Mouse (Mus musculus) stomach, embryonic 16.5 days (tissue): ENCODE results near the gene Gja3. TPM values are rescaled to one million over a fixed set of nuclear protein-coding genes. Genes with fewer than 3 reads are reported as not detected.
"Not testable (repeated sequence)": the region's sequence is repeated elsewhere in the genome, so short reads cannot be mapped to it uniquely, and the experiment has no call there.

Source experiments
- ATAC-seq: fragments of 200-750 bp; cut with Nextera tagmentation; 2 replicates; pipeline ENCODE4 v1.8.0; 2017; ENCODE audit warnings: moderate number of reproducible peaks, moderate TSS enrichment; ENCODE audit not compliant: insufficient read depth, low FRiP score
- H3K27ac ChIP-seq: fragments of 300-500 bp; sonication (generic); 2 replicates; pipeline ENCODE4 v1.5.1; 2014; ENCODE audit warnings: low read length
- H3K27me3 ChIP-seq: fragments of 300-500 bp; sonication (generic); 2 replicates; pipeline ENCODE4 v1.6.1; 2014; ENCODE audit warnings: low read length, control low read depth, mixed read lengths; ENCODE audit not compliant: control insufficient read depth, insufficient read depth
- H3K36me3 ChIP-seq: fragments of 300-500 bp; sonication (generic); 2 replicates; pipeline ENCODE4 v1.6.1; 2014; ENCODE audit warnings: low read length; ENCODE audit not compliant: control insufficient read depth, insufficient read depth
- H3K4me1 ChIP-seq: fragments of 300-500 bp; sonication (generic); 2 replicates; pipeline ENCODE4 v1.6.1; 2014; ENCODE audit warnings: low read length, control low read depth, mixed read lengths; ENCODE audit not compliant: control insufficient read depth, insufficient read depth
- H3K4me2 ChIP-seq: fragments of 300-500 bp; sonication (generic); 2 replicates; pipeline ENCODE4 v1.6.1; 2014; ENCODE audit warnings: low read depth, low read length, mixed read lengths
- H3K4me3 ChIP-seq: fragments of 300-500 bp; sonication (generic); replicated peaks from 2 replicates; pipeline ENCODE4 v1.5.1; 2014; ENCODE audit warnings: mild to moderate bottlenecking, low read length
- H3K9ac ChIP-seq: fragments of 300-500 bp; sonication (generic); 2 replicates; pipeline ENCODE4 v1.6.1; 2014; ENCODE audit warnings: low read length
- H3K9me3 ChIP-seq: fragments of 300-500 bp; sonication (generic); replicated peaks from 2 replicates; pipeline ENCODE4 v1.6.1; 2016; ENCODE audit warnings: low read length, control low read depth; ENCODE audit not compliant: control insufficient read depth
- WGBS: fragments of 180-500 bp; shearing (Covaris S2); extraction: QIAGEN DNeasy Blood & Tissue Kit; methylation state at CpG from one replicate; pipeline ENCODE4 v1.1.7; 2014; 5-methylcytosine and 5-hydroxymethylcytosine counted together
- polyA plus RNA-seq: library from polyadenylated mRNA; unstranded; fragments of >200 nt; fragmentation: Nextera tagmentation; extraction: Ambion mirVana; gene quantifications from 2 replicates; pipeline ENCODE4 v1.2.1, GENCODE M21; 2015

Gja3 gene
- polyA plus RNA-seq, 1 experiment from 2014 or later = 2.0 TPM

- Histone ChIP-seq H3K36me3 (no peaks in the 10 kb centered on the region), H3K27me3 (peaks cover 39% of the 10 kb centered on the region), H3K4me2 (peak overlapping the region; percentile 92), H3K9ac (peak overlapping the region; percentile 38), H3K4me1 (peaks cover 9% of the 10 kb centered on the region; the same call in 1 of the 2 replicates), H3K4me3 (peak overlapping the region; percentile 54), H3K9me3 (no peaks in the 10 kb centered on the region), H3K27ac (no peak overlapping the region)
- WGBS = 4% methylated on average over 19 of the region's 19 CpGs
- no peak for ATAC-seq
These were observed 717 bp downstream of the Gja3 start for GRCm38 (mm10) chr14:57057204-57057562.

- no peaks in the 10 kb centered on the region for H3K9me3 ChIP-seq
- no peak overlapping the region for H3K27ac ChIP-seq
- peaks cover 7% of the 10 kb centered on the region; the same call in 1 of the 2 replicates for H3K4me1 ChIP-seq
- no peaks in the 10 kb centered on the region for H3K36me3 ChIP-seq
- no peak overlapping the region for H3K4me3 ChIP-seq
- H3K9ac ChIP-seq = no peak overlapping the region
- H3K27me3 ChIP-seq = peaks cover 22% of the 10 kb centered on the region
- ATAC-seq = no peak
- no peak overlapping the region for H3K4me2 ChIP-seq
- WGBS = 60% methylated on average over 6 of the region's 6 CpGs
These were observed 5.2 kb downstream of the Gja3 start for GRCm38 (mm10) chr14:57052713-57053112.

GRCm38 (mm10) chr14:57043863-57044262 lies 14.0 kb downstream of the Gja3 start:
- no peak for ATAC-seq
- Histone ChIP-seq H3K9me3 (no peaks in the 10 kb centered on the region), H3K4me1 (no peaks in the 10 kb centered on the region), H3K27me3 (no peaks in the 10 kb centered on the region), H3K4me3 (no peak overlapping the region), H3K27ac (no peak overlapping the region), H3K9ac (no peak overlapping the region), H3K4me2 (no peak overlapping the region), H3K36me3 (no peaks in the 10 kb centered on the region)
- WGBS = 67% methylated on average over 6 of the region's 6 CpGs

GRCm38 (mm10) chr14:57041439-57041838 lies 16.5 kb downstream of the Gja3 start:
- H3K27ac ChIP-seq = no peak overlapping the region
- WGBS = 33% methylated on average over 1 of the region's 1 CpGs

GRCm38 (mm10) chr14:57034926-57035498 lies 22.9 kb downstream of the Gja3 start:
- Histone ChIP-seq H3K27ac (no peak overlapping the region), H3K27me3 (no peaks in the 10 kb centered on the region), H3K4me1 (no peaks in the 10 kb centered on the region; the same call in 1 of the 2 replicates), H3K9me3 (no peaks in the 10 kb centered on the region), H3K4me2 (no peak overlapping the region), H3K9ac (no peak overlapping the region), H3K4me3 (no peak overlapping the region), H3K36me3 (no peaks in the 10 kb centered on the region)
- WGBS = 60% methylated on average over 6 of the region's 6 CpGs
- no peak for ATAC-seq

More at GRCm38 (mm10) chr14:57041439-57041838, 16.5 kb downstream of the Gja3 start:
- H3K9me3 ChIP-seq = no peaks in the 10 kb centered on the region
- no peaks in the 10 kb centered on the region for H3K4me1 ChIP-seq
- no peak overlapping the region for H3K9ac ChIP-seq
- H3K36me3 ChIP-seq = no peaks in the 10 kb centered on the region
- H3K27me3 ChIP-seq = no peaks in the 10 kb centered on the region
- H3K4me3 ChIP-seq = no peak overlapping the region
- no peak overlapping the region for H3K4me2 ChIP-seq
- ATAC-seq = no peak

GRCm38 (mm10) chr14:57034135-57034534 lies 23.8 kb downstream of the Gja3 start:
- Histone ChIP-seq H3K4me3 (no peak overlapping the region), H3K4me1 (no peaks in the 10 kb centered on the region; the same call in 1 of the 2 replicates), H3K27me3 (no peaks in the 10 kb centered on the region), H3K4me2 (no peak overlapping the region), H3K27ac (no peak overlapping the region), H3K9me3 (no peaks in the 10 kb centered on the region), H3K36me3 (no peaks in the 10 kb centered on the region), H3K9ac (no peak overlapping the region)
- ATAC-seq = no peak
- WGBS = 38% methylated on average over 9 of the region's 9 CpGs

GRCm38 (mm10) chr14:57032850-57033249 lies 25.1 kb downstream of the Gja3 start:
- no peak overlapping the region for H3K27ac ChIP-seq
- no peaks in the 10 kb centered on the region for H3K27me3 ChIP-seq
- H3K4me3 ChIP-seq = no peak overlapping the region
- no peaks in the 10 kb centered on the region; the same call in 1 of the 2 replicates for H3K4me1 ChIP-seq
- ATAC-seq = no peak
- no peak overlapping the region for H3K4me2 ChIP-seq
- no peaks in the 10 kb centered on the region for H3K9me3 ChIP-seq
- 68% methylated on average over 3 of the region's 3 CpGs for WGBS
- no peak overlapping the region for H3K9ac ChIP-seq
- H3K36me3 ChIP-seq = no peaks in the 10 kb centered on the region

GRCm38 (mm10) chr14:57018436-57018835 lies 39.5 kb downstream of the Gja3 start:
- 78% methylated on average over 2 of the region's 2 CpGs for WGBS
- H3K9me3 ChIP-seq = no peaks in the 10 kb centered on the region
- H3K27me3 ChIP-seq = no peaks in the 10 kb centered on the region
- no peaks in the 10 kb centered on the region for H3K36me3 ChIP-seq
- no peak overlapping the region for H3K4me2 ChIP-seq
- no peak overlapping the region for H3K27ac ChIP-seq
- no peaks in the 10 kb centered on the region for H3K4me1 ChIP-seq
- no peak overlapping the region for H3K4me3 ChIP-seq
- ATAC-seq = no peak
- no peak overlapping the region for H3K9ac ChIP-seq

- H3K9me3 ChIP-seq = not testable (repeated sequence)
These were observed 41.1 kb downstream of the Gja3 start for GRCm38 (mm10) chr14:57016806-57017205.

More at GRCm38 (mm10) chr14:57016806-57017205, 41.1 kb downstream of the Gja3 start:
- not testable (repeated sequence) for ATAC-seq, H3K27me3 ChIP-seq, H3K4me2 ChIP-seq, H3K27ac ChIP-seq, H3K4me1 ChIP-seq, H3K4me3 ChIP-seq, H3K36me3 ChIP-seq, H3K9ac ChIP-seq
